Mouse (Mus musculus) v-Abl transformed pro-B cells (cell line): ENCODE measurements around the gene Prdm16.

Experiments
- in situ Hi-C, 2 experiments: fragments of 400-800 bp; cut with MboI; formaldehyde crosslinking; loops; one replicate each; pipeline ENCODE4 v1.15.1; 2025; ENCODE audit not compliant: unreplicated experiment in 2 of 2

Gene Prdm16

GRCm38 (mm10) chr4:154568798-154569197, 67.9 kb downstream of the Prdm16 start:
- in situ Hi-C loops: no loop called here

- in situ Hi-C loops: no loop called here
Observed at GRCm38 (mm10) chr4:154567942-154568341, 68.7 kb downstream of the Prdm16 start.

GRCm38 (mm10) chr4:154563201-154563600, 73.5 kb downstream of the Prdm16 start:
- in situ Hi-C loops: no loop called here

- in situ Hi-C loops: no loop called here
Observed at GRCm38 (mm10) chr4:154558041-154558440, 78.6 kb downstream of the Prdm16 start.

- in situ Hi-C loops: no loop called here
Observed at GRCm38 (mm10) chr4:154557168-154557567, 79.5 kb downstream of the Prdm16 start.

- in situ Hi-C loops: no loop called here
Observed at GRCm38 (mm10) chr4:154556418-154556817, 80.3 kb downstream of the Prdm16 start.

GRCm38 (mm10) chr4:154549961-154550393, 86.7 kb downstream of the Prdm16 start:
- in situ Hi-C loops: no loop called here

GRCm38 (mm10) chr4:154549497-154549896, 87.2 kb downstream of the Prdm16 start:
- in situ Hi-C loops: no loop called here

- in situ Hi-C loops: no loop called here
Observed at GRCm38 (mm10) chr4:154547176-154547855, 89.4 kb downstream of the Prdm16 start.

- in situ Hi-C loops: no loop called here
Observed at GRCm38 (mm10) chr4:154545296-154545695, 91.4 kb downstream of the Prdm16 start.

GRCm38 (mm10) chr4:154543921-154544320, 92.8 kb downstream of the Prdm16 start:
- in situ Hi-C loops: no loop called here

GRCm38 (mm10) chr4:154543128-154543527, 93.5 kb downstream of the Prdm16 start:
- in situ Hi-C loops: no loop called here

GRCm38 (mm10) chr4:154542568-154542967, 94.1 kb downstream of the Prdm16 start:
- in situ Hi-C loops: no loop called here

GRCm38 (mm10) chr4:154541632-154542276, 94.9 kb downstream of the Prdm16 start:
- in situ Hi-C loops: no loop called here

GRCm38 (mm10) chr4:154540671-154541070, 96.0 kb downstream of the Prdm16 start:
- in situ Hi-C loops: no loop called here

GRCm38 (mm10) chr4:154539703-154540102, 97.0 kb downstream of the Prdm16 start:
- in situ Hi-C loops: no loop called here

- in situ Hi-C loops: no loop called here
Observed at GRCm38 (mm10) chr4:154538727-154539126, 97.9 kb downstream of the Prdm16 start.

- in situ Hi-C loops: no loop called here
Observed at GRCm38 (mm10) chr4:154536110-154536509, 100.6 kb downstream of the Prdm16 start.

- in situ Hi-C loops: no loop called here
Observed at GRCm38 (mm10) chr4:154531368-154531767, 105.3 kb downstream of the Prdm16 start.

GRCm38 (mm10) chr4:154530336-154530735, 106.3 kb downstream of the Prdm16 start:
- in situ Hi-C loops: no loop called here

GRCm38 (mm10) chr4:154527506-154527905, 109.2 kb downstream of the Prdm16 start:
- in situ Hi-C loops: no loop called here

GRCm38 (mm10) chr4:154526351-154526786, 110.3 kb downstream of the Prdm16 start:
- in situ Hi-C loops: no loop called here
